Mouse (Mus musculus) forebrain, embryonic 11.5 days (tissue): ENCODE data around the gene Sf3b1. TPM values are rescaled to one million over a fixed set of nuclear protein-coding genes. Genes with fewer than 3 reads are reported as not detected.

Source experiments
- ATAC-seq: fragments of 200-750 bp; cut with Nextera tagmentation; replicated peaks from 2 replicates; pipeline ENCODE4 v1.8.0; 2017; ENCODE audit warnings: moderate TSS enrichment; ENCODE audit not compliant: low FRiP score
- DNase-seq: peaks from one replicate; pipeline ENCODE4 v3.0.0-alpha.2; 2017; ENCODE audit warnings: low spot score
- H3K27ac ChIP-seq: fragments of 300-500 bp; sonication (generic); 2 replicates; pipeline ENCODE4 v1.5.1; 2014; ENCODE audit warnings: low read depth, low read length
- H3K27me3 ChIP-seq: fragments of 300-500 bp; sonication (generic); 2 replicates; pipeline ENCODE4 v1.6.1; 2014; ENCODE audit warnings: mild to moderate bottlenecking, low read length, mixed read lengths; ENCODE audit not compliant: control insufficient read depth, insufficient read depth
- H3K36me3 ChIP-seq: fragments of 300-500 bp; sonication (generic); 2 replicates; pipeline ENCODE4 v1.6.1; 2014; ENCODE audit warnings: mild to moderate bottlenecking, low read length, moderate library complexity, mixed read lengths; ENCODE audit not compliant: control insufficient read depth, insufficient read depth
- H3K4me1 ChIP-seq: fragments of 300-500 bp; sonication (generic); replicated peaks from 2 replicates; pipeline ENCODE4 v1.6.1; 2014; ENCODE audit warnings: low read length, mixed read lengths; ENCODE audit not compliant: control insufficient read depth, insufficient read depth
- H3K4me2 ChIP-seq: fragments of 300-500 bp; sonication (generic); 2 replicates; pipeline ENCODE4 v1.6.1; 2014; ENCODE audit warnings: low read depth, mild to moderate bottlenecking, low read length, moderate library complexity, mixed read lengths; ENCODE audit not compliant: severe bottlenecking
- H3K4me3 ChIP-seq: fragments of 300-500 bp; sonication (generic); 2 replicates; pipeline ENCODE4 v1.5.1; 2014; ENCODE audit warnings: low read depth, low read length
- H3K9ac ChIP-seq: fragments of 300-500 bp; sonication (generic); 2 replicates; pipeline ENCODE4 v1.6.1; 2014; ENCODE audit warnings: low read length
- H3K9me3 ChIP-seq: fragments of 300-500 bp; sonication (generic); 2 replicates; pipeline ENCODE4 v1.6.1; 2016; ENCODE audit warnings: low read length, mixed read lengths; ENCODE audit not compliant: control insufficient read depth
- WGBS: fragments of 180-500 bp; shearing (Covaris S2); extraction: QIAGEN DNeasy Blood & Tissue Kit; methylation state at CpG from one replicate; pipeline ENCODE4 v1.1.7; 2014; 5-methylcytosine and 5-hydroxymethylcytosine counted together
- polyA plus RNA-seq: library from polyadenylated mRNA; unstranded; fragments of >200 nt; fragmentation: Nextera tagmentation; extraction: Ambion mirVana; gene quantifications from 2 replicates; pipeline ENCODE4 v1.2.1, GENCODE M21; 2014

The Sf3b1 gene
- polyA plus RNA-seq, 1 experiment from 2014 or later, result 360 TPM

DNA sequence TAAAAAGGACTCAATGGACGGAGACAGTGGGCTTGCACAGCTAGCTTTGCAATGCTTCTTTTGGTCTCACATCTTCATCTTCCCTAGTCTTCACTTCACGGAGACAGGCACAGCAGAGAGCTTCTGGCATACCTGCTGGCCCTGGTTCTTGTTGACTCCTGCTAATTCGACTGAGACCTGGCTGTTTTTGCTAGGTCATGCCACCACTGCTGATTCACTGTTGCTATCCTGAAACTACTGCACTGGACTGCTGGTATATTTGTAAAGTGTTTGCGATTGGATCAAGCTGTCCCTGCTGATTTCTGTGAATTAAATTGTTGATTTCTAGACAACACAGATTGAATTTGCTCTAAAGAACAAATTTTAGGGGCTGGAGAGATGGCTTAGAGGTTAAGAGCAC lies 14.4 kb upstream of the Sf3b1 start:
- Histone ChIP-seq H3K4me2 (no peak overlapping the region), H3K9ac (no peak overlapping the region), H3K9me3 (no peaks in the 10 kb centered on the region; the same call in 1 of the 2 replicates), H3K4me3 (no peak overlapping the region), H3K4me1 (no peaks in the 10 kb centered on the region), H3K36me3 (no peaks in the 10 kb centered on the region), H3K27ac (no peak overlapping the region), H3K27me3 (no peaks in the 10 kb centered on the region)
- no peak for ATAC-seq
- 82% methylated on average over 4 of the region's 4 CpGs for WGBS
- no peak for DNase-seq

DNA sequence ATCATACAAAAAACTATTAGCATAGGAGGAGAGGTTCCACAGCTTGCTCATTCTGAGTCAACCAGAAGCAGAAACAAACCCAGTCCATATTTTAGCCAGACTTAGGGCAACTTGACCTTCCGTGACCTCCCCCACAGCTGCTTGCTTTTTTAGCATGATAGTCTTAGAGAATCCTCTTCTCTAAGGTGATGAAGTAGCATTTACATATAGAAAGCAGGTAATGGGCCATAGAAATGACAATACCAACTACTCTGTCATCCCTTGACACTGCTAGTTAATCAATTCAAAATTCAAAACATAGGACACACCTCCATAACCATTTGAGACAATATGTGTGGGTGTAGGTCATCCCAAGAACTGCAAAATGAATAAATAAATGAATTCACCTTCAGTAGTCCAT lies 12.7 kb upstream of the Sf3b1 start:
- H3K36me3 ChIP-seq, result no peaks in the 10 kb centered on the region
- ATAC-seq, result no peak
- 79% methylated on average over 1 of the region's 1 CpGs for WGBS

DNA sequence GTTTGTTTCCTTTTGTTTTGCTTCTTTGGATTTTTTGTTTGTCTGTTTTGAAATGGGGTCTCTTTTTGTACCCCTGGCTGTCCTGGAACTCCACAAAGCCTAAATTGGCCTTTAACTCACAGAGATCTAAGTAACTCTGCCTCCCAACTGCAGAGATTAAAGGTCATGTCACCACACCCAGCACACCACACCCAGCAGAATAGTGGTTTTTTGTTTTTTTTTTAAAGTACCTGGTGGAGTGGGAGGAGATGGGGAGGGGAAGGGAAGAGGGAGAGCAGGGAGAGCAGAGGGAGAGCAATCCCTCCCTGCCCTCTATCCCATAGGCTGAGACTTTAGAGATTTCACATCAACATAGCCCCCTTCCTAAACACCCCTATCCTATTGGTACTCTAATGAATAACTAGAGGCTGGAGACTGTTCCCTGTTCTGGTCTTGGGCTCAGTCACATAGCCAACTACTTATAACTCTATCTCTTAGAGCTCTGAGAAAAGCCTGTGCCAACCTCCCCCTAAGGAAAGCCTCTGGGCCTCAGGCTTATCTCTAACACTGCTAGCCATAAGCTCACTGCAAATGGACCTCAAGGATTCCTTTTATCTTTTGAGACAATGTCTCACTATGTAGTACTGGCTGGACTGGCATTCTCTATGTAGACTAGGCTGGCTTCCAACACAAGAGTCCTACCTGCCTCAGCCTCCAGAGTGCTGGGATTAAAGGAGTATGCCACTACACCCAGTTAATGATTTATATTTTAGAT lies 3.9 kb upstream of the Sf3b1 start:
- H3K27ac ChIP-seq, result no peak overlapping the region
- H3K9me3 ChIP-seq, result no peaks in the 10 kb centered on the region
- H3K9ac ChIP-seq, result no peak overlapping the region
- ATAC-seq (no peak), DNase-seq (no peak)
- H3K4me3 ChIP-seq, result no peak overlapping the region
- H3K4me2 ChIP-seq, result no peak overlapping the region
- no peaks in the 10 kb centered on the region for H3K27me3 ChIP-seq
- H3K4me1 ChIP-seq, result no peaks in the 10 kb centered on the region
- no peaks in the 10 kb centered on the region for H3K36me3 ChIP-seq

More for the DNA sequence above, 12.7 kb upstream of the Sf3b1 start:
- no peak overlapping the region for H3K27ac ChIP-seq
- no peak overlapping the region for H3K4me2 ChIP-seq
- H3K4me1 ChIP-seq, result no peaks in the 10 kb centered on the region
- DNase-seq, result no peak
- no peak overlapping the region for H3K4me3 ChIP-seq
- no peak overlapping the region for H3K9ac ChIP-seq
- no peaks in the 10 kb centered on the region for H3K27me3 ChIP-seq
- no peaks in the 10 kb centered on the region; the same call in 1 of the 2 replicates for H3K9me3 ChIP-seq

DNA sequence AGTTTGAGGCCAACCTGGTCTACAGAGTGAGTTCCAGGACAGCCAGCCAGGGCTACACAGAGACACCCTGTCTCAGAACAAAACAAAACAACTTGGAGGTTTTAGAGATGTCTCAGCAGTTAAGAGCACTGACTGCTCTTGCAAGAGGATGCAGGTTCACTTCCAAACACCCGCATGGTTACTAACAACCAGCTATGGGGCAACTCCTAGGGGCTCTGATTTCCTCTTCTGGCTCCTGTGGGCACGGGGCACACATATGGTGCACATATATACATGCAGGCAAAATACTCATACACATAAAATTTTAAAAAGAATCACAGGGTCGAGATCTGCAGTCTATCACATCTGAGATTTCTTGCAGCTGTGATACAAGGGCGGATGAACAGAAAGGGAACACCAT lies 2.2 kb upstream of the Sf3b1 start:
- Histone ChIP-seq H3K4me2 (no peak overlapping the region), H3K9me3 (no peaks in the 10 kb centered on the region), H3K9ac (no peak overlapping the region), H3K27me3 (no peaks in the 10 kb centered on the region), H3K4me1 (no peaks in the 10 kb centered on the region), H3K4me3 (no peak overlapping the region), H3K27ac (no peak overlapping the region), H3K36me3 (no peaks in the 10 kb centered on the region)
- no peak for DNase-seq
- 78% methylated on average over 4 of the region's 4 CpGs for WGBS
- no peak for ATAC-seq

DNA sequence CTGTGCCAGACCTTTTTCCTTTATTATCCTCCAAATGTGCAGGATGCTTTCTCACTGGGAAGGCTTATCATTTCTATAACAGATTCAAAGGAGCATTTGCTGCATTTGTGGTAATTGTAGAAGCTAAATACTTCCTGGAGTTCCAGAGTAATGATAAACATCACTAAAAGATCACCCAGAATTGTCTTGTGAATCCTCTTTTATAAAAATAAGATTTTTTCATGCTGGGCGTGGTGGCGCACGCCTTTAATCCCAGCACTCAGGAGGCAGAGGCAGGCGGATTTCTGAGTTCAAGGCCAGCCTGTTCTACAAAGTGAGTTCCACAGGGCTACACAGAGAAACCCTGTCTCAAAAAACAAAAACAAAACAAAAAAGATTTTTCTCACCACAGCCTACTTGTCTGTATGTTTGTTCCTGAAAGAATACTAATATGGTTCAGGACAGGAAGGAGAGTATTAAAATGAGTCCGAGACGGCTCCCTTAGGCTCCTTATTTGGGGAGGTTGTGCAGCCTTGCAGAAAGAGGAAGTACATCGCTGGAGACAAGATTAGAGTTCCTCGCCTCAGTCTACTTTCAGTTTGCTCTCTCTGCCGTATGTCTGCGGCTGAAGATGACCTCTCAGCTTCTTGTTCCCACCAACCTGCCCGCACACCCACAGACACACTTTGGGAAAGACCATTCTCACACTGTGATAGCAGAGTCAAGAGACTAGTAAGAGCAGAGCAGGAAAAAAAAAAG lies 1.4 kb upstream of the Sf3b1 start:
- H3K4me1 ChIP-seq, result no peaks in the 10 kb centered on the region
- DNase-seq (no peak), ATAC-seq (no peak)
- H3K27ac ChIP-seq, result no peak overlapping the region
- no peak overlapping the region for H3K9ac ChIP-seq
- no peaks in the 10 kb centered on the region for H3K36me3 ChIP-seq
- H3K27me3 ChIP-seq, result no peaks in the 10 kb centered on the region
- no peaks in the 10 kb centered on the region for H3K9me3 ChIP-seq
- H3K4me2 ChIP-seq, result no peak overlapping the region
- 90% methylated on average over 11 of the region's 11 CpGs for WGBS
- no peak overlapping the region for H3K4me3 ChIP-seq

DNA sequence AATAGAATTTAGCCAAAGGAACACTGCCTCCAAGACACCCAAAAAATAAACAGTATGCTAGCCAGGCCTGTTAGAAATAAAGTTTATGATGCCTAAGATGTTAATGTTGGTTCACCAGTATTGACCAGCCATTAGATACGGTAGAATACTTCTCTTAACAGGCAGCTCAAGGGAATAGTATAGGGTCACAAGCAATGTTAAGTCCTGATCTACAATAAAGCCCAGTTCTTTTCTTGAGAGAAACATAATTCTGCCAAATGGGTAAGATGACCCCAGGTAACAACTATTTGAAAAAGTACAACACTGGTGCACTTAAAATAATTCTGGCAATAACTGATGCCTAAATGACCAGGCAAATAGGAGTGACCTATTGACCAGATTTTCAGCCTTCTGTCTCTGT lies 685 bp upstream of the Sf3b1 start:
- 92% methylated on average over 1 of the region's 1 CpGs for WGBS
- H3K4me2 ChIP-seq, result peak overlapping the region; percentile 43; the same call in 1 of the 2 replicates
- ATAC-seq (no peak), DNase-seq (no peak)
- H3K4me1 ChIP-seq, result no peaks in the 10 kb centered on the region
- H3K36me3 ChIP-seq, result no peaks in the 10 kb centered on the region
- peak overlapping the region; percentile 92; the same call in 1 of the 2 replicates for H3K4me3 ChIP-seq
- H3K9ac ChIP-seq, result no peak overlapping the region; the same call in 1 of the 2 replicates
- H3K27ac ChIP-seq, result no peak overlapping the region
- no peaks in the 10 kb centered on the region for H3K9me3 ChIP-seq
- no peaks in the 10 kb centered on the region for H3K27me3 ChIP-seq

DNA sequence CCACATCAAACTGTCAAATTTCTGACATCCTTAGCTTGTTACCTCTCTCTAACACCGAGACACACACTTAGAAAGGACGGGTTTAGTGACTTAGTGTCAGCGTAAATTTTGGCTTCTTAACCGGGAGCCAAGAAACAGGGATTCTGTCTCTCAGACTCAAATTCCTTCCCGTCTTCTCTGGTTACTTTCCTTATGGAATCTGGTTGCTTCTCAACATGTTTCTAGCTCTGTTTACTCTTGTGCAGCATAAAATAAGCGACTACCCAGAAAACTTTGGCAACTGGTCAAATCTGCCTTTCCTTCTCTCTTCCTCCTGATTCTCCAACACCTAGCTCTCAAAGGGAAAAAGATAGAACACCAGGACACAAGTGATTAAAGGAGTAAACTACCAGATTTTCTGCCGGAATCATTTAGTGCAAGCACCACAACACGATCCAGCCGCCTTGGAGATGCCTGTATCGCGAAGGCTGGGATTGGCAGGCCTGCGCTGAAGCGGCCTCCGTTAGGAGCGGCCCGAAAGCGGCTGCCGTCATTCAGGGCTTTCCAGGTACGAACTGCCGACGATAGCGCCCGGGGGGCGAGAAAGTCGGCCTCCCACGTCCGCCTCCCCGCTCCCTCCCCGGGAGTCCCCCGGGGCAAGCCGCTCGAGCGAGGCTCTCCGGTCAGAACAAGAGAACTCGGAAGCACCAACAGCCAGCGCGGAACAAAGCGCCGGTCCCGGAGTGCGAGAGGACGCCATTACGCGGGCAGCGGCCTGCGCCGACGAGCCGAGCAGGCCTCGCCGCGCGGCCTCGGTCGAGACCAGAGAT lies 633 bp downstream of the Sf3b1 start:
- peak overlapping the region; percentile 98 for H3K9ac ChIP-seq
- H3K4me1 ChIP-seq, result no peaks in the 10 kb centered on the region
- no peaks in the 10 kb centered on the region for H3K9me3 ChIP-seq
- DNase-seq, result peak; percentile 81
- H3K4me2 ChIP-seq, result peak overlapping the region; percentile 60
- H3K27ac ChIP-seq, result peak overlapping the region; percentile 69
- WGBS, result under 1% methylated on average over 54 of the region's 55 CpGs
- H3K27me3 ChIP-seq, result no peaks in the 10 kb centered on the region
- ATAC-seq, result peak; percentile 74; the same call in 1 of the 2 replicates
- H3K36me3 ChIP-seq, result no peaks in the 10 kb centered on the region
- H3K4me3 ChIP-seq, result peak overlapping the region; percentile 92

DNA sequence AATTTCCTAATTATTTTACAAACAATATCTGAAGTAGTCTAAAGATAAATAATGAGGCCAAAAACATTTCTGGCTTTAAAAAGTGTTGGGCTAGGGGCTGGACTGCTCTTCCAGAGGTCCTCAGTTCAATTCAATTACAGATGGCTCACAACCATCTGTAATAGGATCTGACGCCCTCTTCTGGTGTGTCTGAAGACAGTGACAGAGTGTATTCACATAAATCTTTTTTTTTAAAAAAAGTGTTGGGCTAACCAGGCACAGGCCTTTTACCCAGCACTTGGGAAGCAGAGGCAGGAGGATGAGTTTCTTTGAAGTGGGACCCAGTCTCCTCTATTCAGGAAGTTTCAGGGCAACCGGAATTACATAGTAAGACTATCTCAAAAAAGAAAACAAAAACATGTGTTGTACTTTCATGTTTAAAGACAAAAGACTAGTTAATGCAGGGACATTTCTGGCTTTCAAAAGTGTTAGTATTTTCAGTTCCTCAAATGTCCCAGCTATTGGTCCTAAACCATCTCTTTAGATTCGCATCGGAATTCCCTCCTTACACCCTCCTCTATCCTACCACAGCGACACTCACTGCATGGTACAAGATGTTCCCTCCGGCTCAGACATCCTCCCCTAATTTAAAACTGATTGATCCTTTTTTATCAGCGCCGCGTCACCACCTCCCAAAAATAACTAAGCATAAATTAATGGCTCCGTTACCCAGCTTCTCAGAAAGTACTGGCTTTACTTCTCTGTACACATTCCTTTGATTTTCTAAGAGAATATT lies 1.4 kb downstream of the Sf3b1 start:
- Histone ChIP-seq H3K27ac (no peak overlapping the region), H3K27me3 (no peaks in the 10 kb centered on the region), H3K4me1 (no peaks in the 10 kb centered on the region), H3K36me3 (no peaks in the 10 kb centered on the region), H3K9me3 (no peaks in the 10 kb centered on the region), H3K9ac (peak overlapping the region; percentile 98), H3K4me2 (peak overlapping the region; percentile 60), H3K4me3 (peak overlapping the region; percentile 92)
- ATAC-seq, result no peak
- 25% methylated on average over 10 of the region's 10 CpGs for WGBS
- no peak for DNase-seq
